Mouse (Mus musculus) heart, embryonic 14.5 days (tissue): ENCODE measurements around the gene Tmem145. TPM values are rescaled to one million over a fixed set of nuclear protein-coding genes. Genes with fewer than 3 reads are reported as not detected.
"Not testable (repeated sequence)": the region's sequence is repeated elsewhere in the genome, so short reads cannot be mapped to it uniquely, and the experiment has no call there.

ENCODE experiments used
- ATAC-seq: fragments of 200-750 bp; cut with Nextera tagmentation; 2 replicates; pipeline ENCODE4 v1.8.0; 2017; ENCODE audit warnings: low read depth, moderate TSS enrichment; ENCODE audit not compliant: insufficient number of reproducible peaks, insufficient read depth, low FRiP score
- H3K27ac ChIP-seq, 2 experiments: fragments of 200-500 bp in 1 of 2; fragments of 300-500 bp in 1 of 2; sonication (generic) in 1 of 2; replicated peaks in 1 of 2; 2 replicates each; pipeline ENCODE4 v1.5.1; 2012 to 2014; ENCODE audit warnings: low read depth in 2 of 2, low read length in 2 of 2, control low read depth in 1 of 2, mild to moderate bottlenecking in 1 of 2, mixed read lengths in 1 of 2; ENCODE audit not compliant: control insufficient read depth in 1 of 2, insufficient read depth in 1 of 2
- H3K27me3 ChIP-seq: fragments of 300-500 bp; sonication (generic); 2 replicates; pipeline ENCODE4 v1.6.1; 2014; ENCODE audit warnings: mild to moderate bottlenecking, low read length, control low read depth; ENCODE audit not compliant: control insufficient read depth, insufficient read depth
- H3K36me3 ChIP-seq: fragments of 300-500 bp; sonication (generic); 2 replicates; pipeline ENCODE4 v1.6.1; 2014; ENCODE audit warnings: mild to moderate bottlenecking, control low read depth, low read length, mixed read lengths; ENCODE audit not compliant: control insufficient read depth, insufficient read depth
- H3K4me1 ChIP-seq, 2 experiments: fragments of 200-500 bp in 1 of 2; fragments of 300-500 bp in 1 of 2; sonication (generic) in 1 of 2; 2 replicates each; pipeline ENCODE4 v1.6.1; 2012 to 2014; ENCODE audit warnings: low read length in 2 of 2, control low read depth in 1 of 2, mixed read lengths in 1 of 2; ENCODE audit not compliant: control insufficient read depth in 2 of 2, insufficient read depth in 2 of 2
- H3K4me2 ChIP-seq: fragments of 300-500 bp; sonication (generic); 2 replicates; pipeline ENCODE4 v1.6.1; 2014; ENCODE audit warnings: mild to moderate bottlenecking, low read length
- H3K4me3 ChIP-seq, 2 experiments: fragments of 200-500 bp in 1 of 2; fragments of 300-500 bp in 1 of 2; sonication (generic) in 1 of 2; 2 replicates each; pipeline ENCODE4 v1.5.1; 2012 to 2014; ENCODE audit warnings: low read length in 2 of 2, mild to moderate bottlenecking in 2 of 2, control low read depth in 1 of 2, low read depth in 1 of 2, moderate library complexity in 1 of 2; ENCODE audit not compliant: control insufficient read depth in 1 of 2, insufficient read depth in 1 of 2
- H3K9ac ChIP-seq: fragments of 300-500 bp; sonication (generic); 2 replicates; pipeline ENCODE4 v1.6.1; 2014; ENCODE audit warnings: mild to moderate bottlenecking, low read length
- H3K9me3 ChIP-seq: fragments of 300-500 bp; sonication (generic); 2 replicates; pipeline ENCODE4 v1.6.1; 2016; ENCODE audit warnings: low read length, control low read depth; ENCODE audit not compliant: control insufficient read depth
- WGBS: fragments of 180-500 bp; shearing (Covaris S2); extraction: QIAGEN DNeasy Blood & Tissue Kit; methylation state at CpG from one replicate; pipeline ENCODE4 v1.1.7; 2014; 5-methylcytosine and 5-hydroxymethylcytosine counted together
- polyA plus RNA-seq: library from polyadenylated mRNA; unstranded; fragments of >200 nt; fragmentation: Nextera tagmentation; extraction: Ambion mirVana; gene quantifications from 2 replicates; pipeline ENCODE4 v1.2.1, GENCODE M21; 2014

Gene Tmem145
- polyA plus RNA-seq, result 0.30 TPM in 1 of 2 replicates, not detected in the other

DNA sequence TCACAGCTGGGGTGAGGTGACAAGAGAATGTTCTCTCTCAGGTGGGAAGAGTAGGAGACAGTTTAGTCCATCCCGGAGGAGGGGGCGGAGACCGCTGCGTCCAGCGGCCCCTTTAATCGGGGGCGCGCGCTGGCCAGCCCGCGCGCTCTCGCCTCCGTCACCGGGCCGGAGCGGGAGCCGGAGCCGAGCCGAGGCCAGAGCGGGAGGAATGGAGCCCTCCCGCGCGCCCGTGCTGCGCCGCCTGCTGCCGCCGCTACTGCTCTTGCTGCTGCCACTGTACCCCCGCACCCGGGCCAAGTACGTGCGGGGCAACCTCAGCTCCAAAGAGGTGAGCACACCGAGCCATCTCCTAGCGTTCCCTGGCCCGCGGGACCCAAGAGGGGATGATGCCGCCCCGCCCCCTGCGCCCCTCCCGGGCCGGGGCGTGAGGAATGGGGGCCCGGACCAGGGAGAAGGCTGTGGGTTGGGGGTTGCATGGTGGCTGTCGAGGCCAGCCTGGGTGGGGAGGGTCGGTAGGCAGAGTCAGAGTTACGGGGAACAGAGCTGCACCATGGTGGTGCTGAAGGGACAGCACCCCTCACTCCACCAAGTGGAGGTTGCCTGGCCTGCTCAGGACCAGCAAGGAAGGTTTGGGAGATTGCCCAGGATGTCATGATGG is at the start of gene Tmem145:
TSS of gene Tmem145 (plus strand) at position 151 of the 658 bp plus-strand sequence.
- no peak for ATAC-seq
- H3K4me3 ChIP-seq, result peak within 1 kb of the TSS; percentile 50 to 55
- H3K27me3 ChIP-seq, result peaks cover 36% of the 10 kb centered on the region
- no peak within 1 kb of the TSS for H3K9ac ChIP-seq
- H3K4me2 ChIP-seq, result peak within 1 kb of the TSS; percentile 87
- peaks cover 0 to 8% of the 10 kb centered on the region in 2 experiments; a peak in 3 of 4 replicates for H3K4me1 ChIP-seq
- H3K36me3 ChIP-seq, result no peaks in the 10 kb centered on the region
- 0% methylated on average over 42 of the region's 47 CpGs for WGBS
- no peaks in the 10 kb centered on the region for H3K9me3 ChIP-seq
- no peak within 1 kb of the TSS for H3K27ac ChIP-seq

DNA sequence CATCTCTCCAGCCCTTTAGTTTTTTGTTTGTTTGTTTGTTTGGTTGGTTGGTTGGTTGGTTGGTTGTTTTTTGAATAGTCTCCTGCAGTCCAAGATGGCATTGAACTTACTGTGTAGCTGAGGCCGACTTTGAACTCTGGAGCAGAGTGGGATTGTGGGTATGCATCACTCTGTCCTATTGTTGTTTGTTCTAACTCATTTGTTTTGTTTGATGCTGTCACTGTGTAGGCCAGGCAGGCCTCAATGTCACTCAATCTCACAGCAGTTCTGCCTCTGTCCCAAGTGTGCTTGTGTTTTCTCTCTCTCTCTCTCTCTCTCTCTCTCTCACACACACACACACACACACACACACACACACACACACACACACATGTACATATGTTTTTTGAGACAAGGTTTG is 44.0 kb upstream of the Tmem145 start:
- WGBS, result 68% methylated on average over 1 of the region's 1 CpGs
- Histone ChIP-seq H3K27me3 (no peaks in the 10 kb centered on the region), H3K27ac (no peak overlapping the region), H3K4me2 (no peak overlapping the region), H3K9me3 (no peaks in the 10 kb centered on the region), H3K36me3 (no peaks in the 10 kb centered on the region), H3K9ac (no peak overlapping the region), H3K4me1 (peaks cover under 1 to 6% of the 10 kb centered on the region in 2 experiments), H3K4me3 (no peak overlapping the region)
- no peak for ATAC-seq

DNA sequence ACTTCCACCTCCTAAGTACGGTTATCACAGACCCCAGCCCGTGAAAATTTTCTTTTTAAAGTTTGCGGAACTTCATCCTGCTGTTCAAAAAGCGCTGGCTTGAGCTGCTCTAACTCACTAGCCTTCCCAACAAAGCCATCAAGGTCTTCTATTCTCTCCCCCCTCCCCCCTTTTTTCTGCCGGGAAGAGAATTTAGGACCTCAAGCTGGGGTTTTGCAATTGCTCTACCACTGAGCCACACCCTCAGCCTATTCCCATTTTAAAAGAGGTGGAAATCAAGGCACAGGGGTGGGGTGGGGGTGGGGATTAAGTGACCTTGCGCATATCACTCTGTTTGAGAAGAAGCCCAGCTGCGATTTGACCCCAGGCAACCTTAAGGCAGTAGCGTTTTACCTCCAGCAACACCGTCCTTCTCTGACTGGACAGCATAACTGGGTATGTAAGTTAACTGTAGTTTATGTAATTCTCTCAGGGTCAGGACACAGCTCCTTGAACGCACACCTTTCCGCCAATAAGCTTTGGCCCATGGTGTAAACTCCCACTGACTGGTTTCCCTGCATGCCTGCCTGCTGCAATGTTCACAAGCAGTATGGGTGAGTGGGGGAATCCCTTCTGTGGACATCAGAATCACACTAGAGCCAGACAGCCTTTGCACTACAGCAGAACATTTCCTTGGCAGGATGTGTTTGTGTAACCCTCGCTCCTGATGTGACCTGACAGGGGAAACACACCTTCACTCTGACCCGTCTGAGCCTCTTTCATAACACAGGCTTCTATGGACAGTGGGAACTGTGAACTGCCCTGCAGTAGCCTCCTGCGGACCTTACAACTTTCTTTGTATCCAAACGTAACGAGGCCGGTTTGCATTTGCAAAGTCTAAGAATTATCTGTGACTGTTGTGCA is 41.7 kb upstream of the Tmem145 start:
- 39% methylated on average over 17 of the region's 17 CpGs for WGBS
- no peak overlapping the region for H3K4me2 ChIP-seq
- no peak for ATAC-seq
- H3K27ac ChIP-seq, result no peak overlapping the region
- H3K36me3 ChIP-seq, result no peaks in the 10 kb centered on the region
- peaks cover 8 to 14% of the 10 kb centered on the region in 2 experiments for H3K4me1 ChIP-seq
- no peaks in the 10 kb centered on the region for H3K27me3 ChIP-seq
- no peaks in the 10 kb centered on the region for H3K9me3 ChIP-seq
- no peak overlapping the region for H3K9ac ChIP-seq
- H3K4me3 ChIP-seq, result no peak overlapping the region

DNA sequence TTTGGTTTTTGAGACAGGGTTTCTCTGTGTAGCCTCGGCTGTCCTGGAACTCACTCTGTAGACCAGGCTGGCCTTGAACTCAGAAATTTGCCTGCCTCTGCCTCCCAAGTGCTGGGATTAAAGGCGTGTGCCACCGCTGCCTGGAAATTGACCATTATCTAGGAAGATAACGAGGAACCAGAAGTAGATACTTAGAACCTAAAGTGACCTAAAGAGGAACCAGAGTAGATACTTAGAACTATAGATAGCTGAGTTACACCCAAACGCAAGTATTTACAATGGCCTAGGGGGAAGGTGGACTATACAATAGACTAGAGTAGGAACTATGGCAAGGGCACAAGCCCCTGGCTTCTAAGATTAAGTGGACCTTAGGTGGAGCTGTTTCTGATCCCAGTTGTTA is 40.2 kb upstream of the Tmem145 start:
- not testable (repeated sequence) for H3K4me3 ChIP-seq, H3K9ac ChIP-seq, H3K36me3 ChIP-seq, H3K27ac ChIP-seq, ATAC-seq, H3K9me3 ChIP-seq, H3K4me2 ChIP-seq, H3K27me3 ChIP-seq
- 60% methylated on average over 5 of the region's 5 CpGs for WGBS
- peaks cover 11 to 23% of the 10 kb centered on the region in 2 experiments for H3K4me1 ChIP-seq

DNA sequence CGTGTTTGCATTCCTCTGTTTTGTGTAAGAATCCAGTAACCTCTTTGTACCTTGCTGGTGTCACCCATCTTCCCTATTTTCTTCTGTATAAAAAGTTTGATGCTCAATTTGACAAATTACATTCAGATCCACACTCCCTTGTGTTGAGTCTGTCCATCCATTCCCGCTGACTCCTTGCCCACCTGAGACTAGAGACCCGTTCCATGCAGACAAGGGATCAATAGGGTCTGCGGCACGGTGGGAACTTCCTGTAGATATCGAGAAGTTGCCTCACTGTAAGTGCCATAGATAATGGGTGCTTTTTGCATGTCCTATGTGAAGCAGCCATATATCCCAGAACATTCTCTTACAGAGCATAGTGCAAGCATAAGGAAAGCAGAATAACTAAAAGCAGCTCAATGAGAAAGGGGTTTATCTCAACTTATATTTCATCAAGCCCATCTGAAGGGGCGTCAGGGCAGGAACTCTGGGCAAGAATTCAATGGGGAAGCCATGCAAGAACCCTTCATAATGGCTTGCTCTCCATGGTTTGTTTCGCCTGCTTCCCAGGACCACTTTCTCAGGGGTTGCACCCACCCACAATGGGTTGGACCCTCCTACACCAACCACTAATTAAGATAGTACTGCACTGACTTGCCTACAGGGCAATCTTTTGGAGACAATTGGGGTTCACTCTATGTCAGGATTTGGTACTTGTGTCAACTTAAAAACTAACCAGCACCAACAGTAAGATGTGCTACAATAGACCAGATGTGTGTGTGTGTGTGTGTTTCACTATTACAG is 39.5 kb upstream of the Tmem145 start:
- peak overlapping the region in 1 of 2 experiments; percentile 92; a peak in 2 of 4 replicates for H3K27ac ChIP-seq
- H3K4me3 ChIP-seq, result no peak overlapping the region
- WGBS, result 72% methylated on average over 8 of the region's 8 CpGs

DNA sequence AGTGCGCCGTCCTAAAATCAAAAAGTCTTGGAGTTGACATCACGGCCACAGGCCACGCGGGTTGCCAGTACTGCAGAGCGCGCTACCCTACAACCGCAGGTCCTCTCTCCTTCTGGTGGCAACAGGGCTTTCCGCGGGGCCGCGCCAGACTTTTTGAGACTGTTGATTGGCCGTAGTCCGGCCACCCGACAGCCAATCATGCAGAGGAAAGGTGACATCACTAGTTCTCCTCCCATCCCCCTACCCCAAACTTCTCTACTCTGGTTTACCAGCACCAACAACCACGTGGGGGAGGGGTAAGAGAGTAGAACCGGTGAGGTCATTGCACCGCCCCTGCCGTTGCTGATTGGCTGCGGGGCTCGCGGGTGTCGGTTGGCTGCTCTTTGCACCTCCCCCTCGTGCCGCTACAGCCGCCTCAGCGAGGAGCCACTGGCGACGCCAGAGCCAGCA is 38.6 kb upstream of the Tmem145 start, which contains the start of gene Cic:
TSS of gene Cic (plus strand) at position 404 of the 450 bp plus-strand sequence.
- peak; percentile 84 for ATAC-seq

More for the DNA sequence above, 39.5 kb upstream of the Tmem145 start:
- peaks cover 11 to 23% of the 10 kb centered on the region in 2 experiments for H3K4me1 ChIP-seq
- ATAC-seq, result no peak
- peak overlapping the region; percentile 73 for H3K4me2 ChIP-seq
- H3K9ac ChIP-seq, result peak overlapping the region; percentile 81; the same call in 1 of the 2 replicates
- H3K27me3 ChIP-seq, result no peaks in the 10 kb centered on the region
- no peaks in the 10 kb centered on the region for H3K9me3 ChIP-seq
- peaks cover 4% of the 10 kb centered on the region for H3K36me3 ChIP-seq

More for the DNA sequence above, 38.6 kb upstream of the Tmem145 start, which contains the start of gene Cic:
- peak within 1 kb of the TSS; percentile 88 for H3K4me2 ChIP-seq
- peak within 1 kb of the TSS; percentile 90 to 92 for H3K27ac ChIP-seq
- H3K4me3 ChIP-seq, result peak within 1 kb of the TSS; percentile 69 to 86
- H3K4me1 ChIP-seq, result peaks cover 11 to 23% of the 10 kb centered on the region in 2 experiments
- peak within 1 kb of the TSS; percentile 93 for H3K9ac ChIP-seq
- no peaks in the 10 kb centered on the region for H3K27me3 ChIP-seq
- H3K36me3 ChIP-seq, result peaks cover 14% of the 10 kb centered on the region
- WGBS, result under 1% methylated on average over 29 of the region's 29 CpGs
- no peaks in the 10 kb centered on the region for H3K9me3 ChIP-seq
